18 mouse cellular contexts compared by ENCODE assay signal in the genomic region with DNA sequence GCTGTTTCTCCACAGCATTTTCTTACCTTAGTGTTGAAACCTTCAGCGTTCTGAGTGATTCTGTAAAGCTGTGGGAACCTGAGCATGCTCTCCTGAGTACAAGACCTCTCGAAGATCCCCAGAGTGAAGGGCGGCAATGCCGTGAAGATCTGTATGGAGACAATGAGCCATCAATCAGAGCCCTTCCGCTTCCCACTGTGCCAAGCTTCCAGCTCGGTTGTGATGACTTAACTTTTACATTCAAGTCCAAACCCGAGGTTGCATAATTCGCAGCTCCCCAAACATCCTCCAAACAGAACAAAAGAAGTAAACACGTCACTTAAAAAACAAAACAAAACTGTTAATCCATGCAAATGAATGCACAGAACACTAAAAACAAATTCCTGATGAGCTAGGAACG.
DNase-seq lines count a peak whose midpoint lies in the region; TF ChIP-seq lines count a peak whose summit lies in the region.
"Had no signal": no experiment of that assay in that cellular context is flagged by ENCODE, and none has a peak within 500 bp of the region (broad histone marks: within the 10 kb centered on the region; RNA-seq: fewer than 3 reads in every experiment).

No protein-coding gene starts in this region.

- no peak overlapping the region for H3K27ac ChIP-seq in ES-E14 (ENCODE audit: insufficient read depth, low read depth, low read length, poor library complexity, severe bottlenecking)
- H3K27ac ChIP-seq: embryonic facial prominence, embryonic 10.5 days; embryonic facial prominence, embryonic 12.5 days; forebrain, embryonic 13.5 days; forebrain, embryonic 15.5 days had no signal

- in situ Hi-C loops in ES-E14 (cut with MboI; ENCODE audit: low sequenced_read_pairs in 2 of 2, unreplicated experiment in 2 of 2) = no loop called here

- no peak overlapping the region for H3K4me3 ChIP-seq in ES-E14 (ENCODE audit: insufficient read depth in 1 of 2, low read depth in 1 of 2, low read length in 2 of 2, poor library complexity in 1 of 2, severe bottlenecking in 1 of 2)
- H3K4me3 ChIP-seq: embryonic facial prominence, embryonic 10.5 days; embryonic facial prominence, embryonic 12.5 days; forebrain, embryonic 13.5 days; forebrain, embryonic 15.5 days had no signal

- no peaks in the 10 kb centered on the region for H3K4me1 ChIP-seq in ES-E14 (ENCODE audit: control insufficient read depth in 2 of 2, insufficient read depth in 2 of 2, low read length in 2 of 2, poor library complexity in 1 of 2)
- H3K4me1 ChIP-seq: embryonic facial prominence, embryonic 12.5 days; forebrain, embryonic 15.5 days had no signal

- no peaks in the 10 kb centered on the region for H3K36me3 ChIP-seq in ES-E14 (ENCODE audit: control insufficient read depth, insufficient read depth, low read length, poor library complexity, severe bottlenecking)
- H3K36me3 ChIP-seq: embryonic facial prominence, embryonic 10.5 days; embryonic facial prominence, embryonic 12.5 days; forebrain, embryonic 15.5 days had no signal

- no peaks in the 10 kb centered on the region for H3K9me3 ChIP-seq in ES-E14 (ENCODE audit: control insufficient read depth, insufficient read depth, low read depth, low read length)
- H3K9me3 ChIP-seq: embryonic facial prominence, embryonic 10.5 days; embryonic facial prominence, embryonic 12.5 days; forebrain, embryonic 13.5 days; forebrain, embryonic 15.5 days had no signal

- no peak overlapping the region for H3K9ac ChIP-seq in ES-E14 (ENCODE audit: insufficient read depth, low read depth, low read length, poor library complexity, severe bottlenecking)
- H3K9ac ChIP-seq: embryonic facial prominence, embryonic 12.5 days; forebrain, embryonic 13.5 days; forebrain, embryonic 15.5 days; forebrain, postnatal 0 days had no signal

- peak; percentile 36 for DNase-seq in ES-E14 (ENCODE audit: low read depth, low spot score)
- peak; percentile 28 for DNase-seq in WW6 (ENCODE audit: low read depth, low spot score)
- DNase-seq in kidney, adult 8-10 months = no peak
- DNase-seq in spleen, postnatal 4 days (ENCODE audit: low spot score in 2 of 2) = no peak
- DNase-seq in lung, postnatal 14 days = no peak
- DNase-seq: adrenal gland, adult 8-10 months; adrenal gland, postnatal 14 days; adrenal gland, postnatal 36 days; cerebellum, adult 11-12 months; cerebellum, adult 2 months; cerebellum, adult 9-10 months; cerebellum, postnatal 10 days; cerebellum, postnatal 25 days; forebrain, postnatal 0 days had no signal

TF ChIP-seq in ES-E14, 5 proteins besides CTCF, POLR2A, EP300 and RAD21:
- TF ChIP-seq HCFC1 (IDR thresholded peaks at IDR 0.05; ENCODE audit: borderline replicate concordance, insufficient read depth, low read length) (no peak), ZC3H11A (IDR thresholded peaks at IDR 0.05; ENCODE audit: borderline replicate concordance, low read depth, low read length) (no peak), ZNF384 (IDR thresholded peaks at IDR 0.05; ENCODE audit: low read depth, low read length) (no peak), MAFK (IDR thresholded peaks at IDR 0.05; ENCODE audit: insufficient read depth, low read depth, low read length) (no peak), CHD2 (IDR thresholded peaks at IDR 0.05; ENCODE audit: low read depth, low read length) (no peak)

Comparison
In these comparisons a context has a peak if more than half of its experiments do, and no peak if none do; other contexts are left out.
1. DNase-seq: peak in ES-E14 (single experiment) and WW6 (single experiment); none in kidney, adult 8-10 months (0 of 2), spleen, postnatal 4 days (0 of 2) and lung, postnatal 14 days (single experiment).